Comparison of ENCODE assay signal across 8 mouse cellular contexts in the genomic region with DNA sequence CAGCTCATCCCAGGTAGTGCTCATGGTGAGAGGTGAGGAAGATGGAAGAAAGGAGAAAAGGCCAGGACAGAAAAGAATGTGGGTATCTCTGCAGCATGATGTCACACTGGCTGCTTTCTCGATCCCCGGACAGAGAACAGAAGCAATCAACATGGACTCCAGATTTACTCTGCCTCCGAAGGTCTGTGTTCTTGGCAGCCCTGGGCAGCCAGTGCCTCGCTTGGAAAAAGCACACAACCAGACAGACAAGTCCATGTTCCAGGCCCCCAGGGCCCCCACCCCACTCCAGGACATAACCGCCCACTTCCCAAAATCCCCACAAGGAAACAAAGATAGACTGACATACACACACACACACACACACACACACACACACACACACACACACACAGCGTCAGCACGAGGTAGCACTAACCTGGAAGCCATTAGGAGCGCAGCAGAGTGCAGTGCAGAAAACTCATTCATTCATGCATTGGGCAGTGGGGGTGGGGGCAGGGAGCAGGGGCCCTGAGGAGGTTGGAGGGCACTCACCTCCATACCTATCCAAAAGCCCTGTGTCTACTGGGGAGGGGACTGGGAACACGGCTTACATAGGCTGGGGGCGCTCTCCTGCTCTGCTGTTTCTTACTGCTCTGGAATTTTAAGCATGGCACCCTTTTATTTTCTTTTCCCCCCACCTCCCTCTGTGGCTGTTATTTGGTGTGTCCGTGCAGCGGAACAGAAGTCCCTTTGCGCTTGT.
A peak's percentile ranks its signal among the peaks of the same experiment; 100 is the strongest.
DNase-seq lines count a peak whose midpoint lies in the region; ATAC-seq and TF ChIP-seq lines count a peak whose summit lies in the region.

No protein-coding gene starts in this region.

- H3K4me1 ChIP-seq in intestine, postnatal 0 days (replicated peaks; ENCODE audit: control insufficient read depth, insufficient read depth, low read length), result no peaks in the 10 kb centered on the region
- peaks cover 23% of the 10 kb centered on the region for H3K4me1 ChIP-seq in neural tube, embryonic 12.5 days

- WGBS in intestine, postnatal 0 days, result 28% methylated on average over 13 of the region's 13 CpGs
- WGBS in neural tube, embryonic 12.5 days, result 46% methylated on average over 13 of the region's 13 CpGs

- no peaks in the 10 kb centered on the region for H3K36me3 ChIP-seq in intestine, postnatal 0 days (ENCODE audit: control insufficient read depth, insufficient read depth)
- H3K36me3 ChIP-seq in neural tube, embryonic 12.5 days, result no peaks in the 10 kb centered on the region

- H3K9ac ChIP-seq in intestine, postnatal 0 days (ENCODE audit: low read depth, low read length), result no peak overlapping the region
- peak overlapping the region; percentile 48 for H3K9ac ChIP-seq in neural tube, embryonic 12.5 days

- H3K9me3 ChIP-seq in intestine, postnatal 0 days (ENCODE audit: control insufficient read depth), result no peaks in the 10 kb centered on the region
- H3K9me3 ChIP-seq in neural tube, embryonic 12.5 days, result no peaks in the 10 kb centered on the region

- peak; percentile 4 for ATAC-seq in frontal cortex, adult (ENCODE audit: low TSS enrichment)
- ATAC-seq in intestine, postnatal 0 days, result no peak; the same call in 1 of the 2 replicates
- ATAC-seq in neural tube, embryonic 12.5 days (ENCODE audit: low FRiP score, low read depth), result peak; percentile 63

- TF ChIP-seq CTCF in intestine, postnatal 0 days (IDR thresholded peaks at IDR 0.05; ENCODE audit: low read depth), result no peak

- H3K27ac ChIP-seq in intestine, postnatal 0 days (ENCODE audit: low read depth, low read length), result no peak overlapping the region
- H3K27ac ChIP-seq in neural tube, embryonic 12.5 days, result 0 out of 2 replicates have a peak overlapping the region, but pooled peaks have one; percentile 26

- peak overlapping the region; percentile 55 for H3K4me2 ChIP-seq in intestine, postnatal 0 days (replicated peaks; ENCODE audit: low read depth)
- H3K4me2 ChIP-seq in neural tube, embryonic 12.5 days (replicated peaks), result peak overlapping the region; percentile 63

- no peak for DNase-seq in frontal cortex, postnatal 14 days (ENCODE audit: low spot score in 2 of 2)
- peak; percentile 59 to 72 for DNase-seq in right cerebral cortex, postnatal 10 days (ENCODE audit: low spot score in 2 of 2)
- no peak for DNase-seq in right cerebral cortex, postnatal 36 days (ENCODE audit: low spot score in 2 of 2)
- no peak for DNase-seq in ovary, postnatal 10 days (ENCODE audit: low spot score)
- no peak for DNase-seq in spleen, postnatal 14 days (ENCODE audit: low spot score in 2 of 2)

- no peaks in the 10 kb centered on the region for H3K27me3 ChIP-seq in intestine, postnatal 0 days (replicated peaks; ENCODE audit: control insufficient read depth, insufficient read depth, low read length)
- no peaks in the 10 kb centered on the region for H3K27me3 ChIP-seq in neural tube, embryonic 12.5 days (replicated peaks)

- H3K4me3 ChIP-seq in intestine, postnatal 0 days (ENCODE audit: low read depth, low read length), result no peak overlapping the region
- peak overlapping the region; percentile 22 for H3K4me3 ChIP-seq in neural tube, embryonic 12.5 days

Comparison
In these comparisons a context has a peak if more than half of its experiments do, and no peak if none do; other contexts are left out.
1. DNase-seq: peak in right cerebral cortex, postnatal 10 days (2 of 2); none in frontal cortex, postnatal 14 days (0 of 2), right cerebral cortex, postnatal 36 days (0 of 2), ovary, postnatal 10 days (single experiment) and spleen, postnatal 14 days (0 of 2).